Mouse (Mus musculus) left cerebral cortex, adult 18-20 months (tissue): ENCODE measurements around the gene Gm14139. TPM values are rescaled to one million over a fixed set of nuclear protein-coding genes. Genes with fewer than 3 reads are reported as not detected.
"Not testable (repeated sequence)": the region's sequence is repeated elsewhere in the genome, so short reads cannot be mapped to it uniquely, and the experiment has no call there.

Experiments used
- DNase-seq, 2 experiments: peaks; one replicate each; pipeline ENCODE4 v3.0.0; 2021 to 2022; ENCODE audit warnings: low spot score in 2 of 2, mixed read lengths in 1 of 2
- long read RNA-seq, 2 experiments: library from polyadenylated mRNA; stranded (forward); transcript quantifications; one replicate each; pipeline ENCODE4 v2.0.0; 2021
- total RNA-seq, 2 experiments: library from RNA; stranded (reverse); gene quantifications; 2 replicates each; pipeline ENCODE4 v1.2.3; 2021

The Gm14139 gene
- not detected for total RNA-seq
- long read RNA-seq, experiment 1: 0 reads
- long read RNA-seq, experiment 2: 0 reads

DNA sequence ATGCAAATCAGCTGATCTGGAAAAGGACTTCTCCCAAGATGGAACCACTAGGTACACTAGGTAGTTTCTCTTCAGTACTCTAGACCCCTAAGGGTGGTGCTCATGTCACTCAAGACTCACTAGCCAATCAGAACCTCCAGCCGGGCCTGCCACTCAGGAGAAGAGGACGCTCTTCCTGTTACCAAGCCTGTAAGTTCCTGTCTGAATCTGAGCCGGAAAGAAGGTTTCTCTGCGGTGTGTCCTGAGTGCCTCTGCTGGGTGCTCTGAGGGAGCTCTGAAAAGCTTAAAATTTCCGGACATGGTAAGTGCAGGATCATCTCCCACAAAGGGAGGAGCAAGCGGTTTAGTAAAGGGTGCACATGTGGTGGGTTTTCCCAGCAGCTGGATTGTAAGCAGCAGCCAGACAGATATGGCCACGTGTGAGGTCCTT lies at the start of gene Gm14139:
Gm14139 (plus strand) TSS at position 186 of the 430 bp plus-strand sequence.
- not testable (repeated sequence) for DNase-seq

GRCm38 (mm10) chr2:150132002-150132401 lies 49.6 kb upstream of the Gm14139 start:
- DNase-seq: not testable (repeated sequence)

GRCm38 (mm10) chr2:150132773-150133172 lies 48.8 kb upstream of the Gm14139 start:
- no peak for DNase-seq

DNA sequence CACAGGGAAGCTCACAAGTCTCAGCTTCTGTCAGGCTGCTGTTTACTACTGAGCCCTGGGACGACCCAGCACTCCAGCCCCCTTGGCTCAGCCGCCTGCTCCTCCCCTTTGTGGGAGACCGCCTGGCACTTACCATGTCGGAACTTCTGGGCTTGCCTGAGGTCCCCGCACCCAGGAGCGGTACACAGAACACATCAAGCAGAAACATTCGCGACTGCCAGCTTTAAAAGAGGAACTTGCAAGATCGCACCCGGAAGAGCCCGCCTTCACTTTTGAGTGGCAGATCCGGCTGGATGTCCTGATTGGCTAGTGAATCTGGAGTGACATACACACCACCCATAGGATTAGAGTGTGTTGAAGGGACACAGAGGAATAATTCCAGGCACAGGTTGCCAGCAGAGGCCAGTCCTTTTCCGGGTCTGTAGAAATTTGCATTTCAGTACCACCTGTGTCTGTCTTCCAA lies 45.1 kb upstream of the Gm14139 start, which contains the start of gene Zfp120:
Zfp120 (minus strand) TSS at position 274 of the 463 bp plus-strand sequence.
- peak; percentile 74 to 90 for DNase-seq

DNA sequence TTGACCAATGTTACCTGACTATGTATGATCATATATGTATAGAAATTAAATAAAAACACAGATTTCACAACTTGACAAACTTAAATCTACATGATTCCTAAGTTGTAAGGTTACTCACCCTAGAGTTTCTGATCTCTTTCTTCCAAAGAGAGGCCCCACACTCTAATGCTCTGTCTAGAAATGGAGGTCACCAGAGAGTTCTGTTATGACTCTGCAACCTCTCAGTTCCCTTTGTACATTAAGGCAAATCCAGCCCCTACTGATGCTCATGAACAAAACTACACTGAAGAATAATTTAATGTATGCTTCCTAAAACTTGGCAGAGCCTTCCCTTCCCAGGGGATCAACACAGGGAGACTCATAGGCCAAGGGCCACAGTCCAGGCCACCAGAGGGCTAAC lies 14.9 kb upstream of the Gm14139 start:
- no peak for DNase-seq

GRCm38 (mm10) chr2:150173833-150174232 lies 7.7 kb upstream of the Gm14139 start:
- no peak for DNase-seq

- DNase-seq: not testable (repeated sequence)
Observed at GRCm38 (mm10) chr2:150179579-150179978, 2.0 kb upstream of the Gm14139 start, which contains the start of gene Gm10770. Gene Gm10770, minus strand, starts transcription at chr2:150179679.

GRCm38 (mm10) chr2:150181046-150181445 lies 509 bp upstream of the Gm14139 start:
- not testable (repeated sequence) for DNase-seq

DNA sequence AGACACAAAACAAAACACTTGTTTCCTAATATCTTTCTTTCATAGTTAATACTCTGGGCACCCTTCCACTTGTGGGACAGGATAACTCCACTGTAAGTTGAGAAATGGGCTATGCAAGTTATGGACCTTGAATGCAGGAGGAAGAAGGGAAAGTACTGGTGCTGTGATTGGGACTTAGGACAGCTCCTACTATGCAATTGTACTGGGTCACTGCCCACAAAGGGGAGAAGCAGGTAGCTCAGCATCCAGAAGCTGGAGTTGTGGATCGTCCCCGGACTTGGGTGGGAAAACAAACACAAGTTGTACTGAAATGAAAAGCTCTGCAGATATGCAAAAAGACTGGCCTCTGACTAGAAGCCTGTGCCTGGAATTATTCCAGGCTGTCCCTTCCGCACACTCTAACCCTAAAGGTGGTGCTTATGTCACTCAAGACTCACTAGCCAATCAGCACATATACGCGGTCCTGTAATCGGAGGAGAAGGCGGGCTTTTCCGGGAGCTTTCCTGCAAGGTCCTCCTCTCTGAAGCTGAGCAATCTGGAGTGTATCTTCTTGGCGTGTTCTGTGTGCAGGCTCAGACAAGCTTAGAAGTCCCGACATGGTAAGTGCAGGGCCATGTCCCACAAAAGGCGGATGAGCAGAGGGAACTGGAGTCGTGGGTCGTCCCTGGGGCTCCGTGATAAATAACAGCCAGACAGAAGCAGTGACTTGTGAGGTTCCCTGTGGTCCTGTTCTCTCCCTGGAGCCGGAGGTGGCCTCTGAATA lies 36.2 kb downstream of the Gm14139 start, which contains the start of gene Zfp937:
Zfp937 (plus strand) TSS at position 474 of the 763 bp plus-strand sequence.
- DNase-seq: peak; percentile 72 to 81

DNA sequence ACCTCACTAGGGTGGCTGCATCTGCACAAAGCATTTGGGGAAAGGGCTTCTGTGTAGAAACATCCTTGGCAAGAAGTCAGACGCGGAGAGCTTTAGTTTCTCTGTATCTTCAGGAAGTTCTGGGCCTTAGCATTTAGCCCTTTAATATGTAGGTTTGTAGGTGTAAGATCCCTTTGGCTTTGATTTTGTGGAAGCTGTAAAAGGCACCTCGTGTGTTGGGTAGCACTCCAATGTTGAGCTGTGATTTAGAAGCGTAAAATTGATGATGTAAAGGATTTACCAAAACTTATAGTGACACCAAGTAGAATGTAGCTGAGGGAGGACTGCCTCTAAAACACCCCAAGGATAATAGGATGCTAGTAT lies 36.8 kb downstream of the Gm14139 start:
- DNase-seq: not testable (repeated sequence)

- not testable (repeated sequence) for DNase-seq
Observed at GRCm38 (mm10) chr2:150223263-150223662, 41.7 kb downstream of the Gm14139 start.

Other genes with a start within 250 kb of the Gm14139 start
- gene Zfp120, start 45.0 kb upstream of the Gm14139 start, total RNA-seq: 10 to 100 TPM; 10.1 to 11.0 TPM
- gene Gm10770, start 2.1 kb upstream of the Gm14139 start, total RNA-seq: not detected
- 10 to 100 TPM; 10.0 to 11.6 TPM for gene Zfp937, start 36.3 kb downstream of the Gm14139 start, total RNA-seq
- 1 to 10 TPM; 7.8 to 8.2 TPM for gene Gm21994, start 73.8 kb downstream of the Gm14139 start, total RNA-seq
- under 1 TPM; 0.21 to 0.28 TPM for gene Gm14124, start 75.8 kb downstream of the Gm14139 start, total RNA-seq
- 1 to 10 TPM; 2.0 to 2.2 TPM for gene Gm10130, start 141.9 kb downstream of the Gm14139 start, total RNA-seq
- 1 to 10 TPM; 8.1 to 9.0 TPM for gene 3300002I08Rik, start 181.0 kb downstream of the Gm14139 start, total RNA-seq